Mouse (Mus musculus) heart, adult 2 months (tissue): Measurements from ENCODE around the gene Shd.

Experiments used
- CTCF ChIP-seq: fragments of 200-600 bp; IDR thresholded peaks from 2 replicates; pipeline ENCODE4 v1.8.1; 2022; ENCODE audit warnings: antibody characterized with exemption, mild to moderate bottlenecking, moderate library complexity
- EP300 ChIP-seq: fragments of 200-500 bp; IDR thresholded peaks from 2 replicates; pipeline ENCODE4 v1.6.1; 2011; ENCODE audit warnings: low read depth, low read length, control low read depth; ENCODE audit not compliant: insufficient read depth
- POLR2A ChIP-seq: fragments of 200-500 bp; IDR thresholded peaks from 2 replicates; pipeline ENCODE4 v1.6.1; 2011; ENCODE audit warnings: mild to moderate bottlenecking, low read depth, low read length, control low read depth; ENCODE audit not compliant: insufficient read depth

GRCm38 (mm10) chr17:55999794-56000499 lies 29.7 kb downstream of the Shd start:
- TF ChIP-seq CTCF (no peak), POLR2A (no peak), EP300 (no peak)
